Mouse (Mus musculus) stomach, embryonic 15.5 days (tissue): ENCODE data around the gene Gcgr. TPM values are rescaled to one million over a fixed set of nuclear protein-coding genes. Genes with fewer than 3 reads are reported as not detected.
"Not testable (repeated sequence)": the region's sequence is repeated elsewhere in the genome, so short reads cannot be mapped to it uniquely, and the experiment has no call there.

Source experiments
- ATAC-seq: fragments of 200-750 bp; cut with Nextera tagmentation; 2 replicates; pipeline ENCODE4 v1.8.0; 2017; ENCODE audit warnings: low read depth, moderate number of reproducible peaks, moderate TSS enrichment; ENCODE audit not compliant: insufficient read depth, low FRiP score
- H3K27ac ChIP-seq: fragments of 300-500 bp; sonication (generic); 2 replicates; pipeline ENCODE4 v1.5.1; 2015; ENCODE audit warnings: mild to moderate bottlenecking, inconsistent platforms
- H3K27me3 ChIP-seq: fragments of 300-500 bp; sonication (generic); replicated peaks from 2 replicates; pipeline ENCODE4 v1.6.1; 2015; ENCODE audit warnings: inconsistent platforms
- H3K36me3 ChIP-seq: fragments of 300-500 bp; sonication (generic); 2 replicates; pipeline ENCODE4 v1.6.1; 2015; ENCODE audit warnings: inconsistent platforms
- H3K4me1 ChIP-seq: fragments of 300-500 bp; sonication (generic); 2 replicates; pipeline ENCODE4 v1.6.1; 2015; ENCODE audit warnings: inconsistent platforms
- H3K4me2 ChIP-seq: fragments of 300-500 bp; sonication (generic); 2 replicates; pipeline ENCODE4 v1.6.1; 2015; ENCODE audit warnings: mild to moderate bottlenecking, inconsistent platforms
- H3K4me3 ChIP-seq: fragments of 300-500 bp; sonication (generic); replicated peaks from 2 replicates; pipeline ENCODE4 v1.5.1; 2015; ENCODE audit warnings: inconsistent platforms
- H3K9ac ChIP-seq: fragments of 300-500 bp; sonication (generic); 2 replicates; pipeline ENCODE4 v1.6.1; 2015; ENCODE audit warnings: inconsistent platforms
- H3K9me3 ChIP-seq: fragments of 300-500 bp; sonication (generic); 2 replicates; pipeline ENCODE4 v1.6.1; 2016; ENCODE audit warnings: inconsistent platforms
- WGBS: fragments of 180-500 bp; shearing (Covaris S2); methylation state at CpG from one replicate; pipeline ENCODE4 v1.1.7; 2015; 5-methylcytosine and 5-hydroxymethylcytosine counted together
- polyA plus RNA-seq: library from polyadenylated mRNA; unstranded; fragments of >200 nt; fragmentation: Nextera tagmentation; extraction: Ambion mirVana; gene quantifications from 2 replicates; pipeline ENCODE4 v1.2.1, GENCODE M21; 2015

Gcgr gene
- polyA plus RNA-seq, 1 experiment from 2014 or later, result 2.4 TPM

DNA sequence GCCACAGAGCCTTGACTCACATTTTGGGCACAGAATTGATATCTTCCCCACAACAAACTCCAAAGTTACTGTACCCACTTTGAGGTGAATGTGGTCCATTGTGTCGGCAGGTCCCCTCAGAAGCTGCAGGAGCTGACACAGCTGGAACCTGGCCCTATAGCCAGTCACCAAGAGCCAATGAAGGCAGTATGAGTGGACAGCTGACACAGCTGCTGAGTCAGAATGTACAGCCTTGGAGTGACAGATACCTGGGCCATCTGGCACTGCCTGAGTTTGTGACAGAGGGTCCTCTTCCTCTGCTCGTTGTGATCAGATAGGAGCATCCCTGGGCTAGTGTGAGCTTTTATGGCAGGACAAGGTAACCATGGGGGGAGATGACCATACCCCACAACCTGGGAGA is 24.8 kb downstream of the Gcgr start:
- no peak overlapping the region for H3K9ac ChIP-seq
- H3K4me1 ChIP-seq, result 0 out of 2 replicates have a peak, but pooled peaks cover under 1% of the 10 kb centered on the region
- no peak overlapping the region for H3K4me2 ChIP-seq
- peaks cover 14% of the 10 kb centered on the region for H3K36me3 ChIP-seq
- no peaks in the 10 kb centered on the region for H3K27me3 ChIP-seq
- WGBS, result 72% methylated on average over 2 of the region's 2 CpGs
- no peaks in the 10 kb centered on the region for H3K9me3 ChIP-seq
- no peak overlapping the region for H3K27ac ChIP-seq
- ATAC-seq, result no peak
- no peak overlapping the region for H3K4me3 ChIP-seq

DNA sequence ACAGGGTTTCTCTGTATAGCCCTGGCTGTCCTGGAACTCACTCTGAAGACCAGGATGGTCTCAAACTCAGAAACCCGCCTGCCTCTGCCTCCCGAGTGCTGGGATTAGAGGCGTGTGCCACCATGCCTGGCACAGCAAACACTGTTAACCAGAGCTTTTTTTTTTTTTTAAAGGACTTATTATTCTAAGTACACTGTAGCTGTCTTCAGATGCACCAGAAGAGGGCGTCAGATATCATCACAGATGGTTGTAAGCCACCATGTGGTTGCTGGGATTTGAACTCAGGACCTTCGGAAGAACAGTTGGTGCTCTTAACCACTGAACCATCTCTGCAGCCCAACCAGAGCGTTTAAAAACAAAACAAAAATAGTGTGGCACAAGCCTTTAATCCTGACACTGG is 28.3 kb downstream of the Gcgr start:
- not testable (repeated sequence) for H3K27ac ChIP-seq, H3K27me3 ChIP-seq, H3K4me1 ChIP-seq, H3K9me3 ChIP-seq, ATAC-seq, H3K9ac ChIP-seq, H3K4me2 ChIP-seq, H3K4me3 ChIP-seq
- peaks cover 50% of the 10 kb centered on the region for H3K36me3 ChIP-seq
- WGBS, result 87% methylated on average over 6 of the region's 6 CpGs

DNA sequence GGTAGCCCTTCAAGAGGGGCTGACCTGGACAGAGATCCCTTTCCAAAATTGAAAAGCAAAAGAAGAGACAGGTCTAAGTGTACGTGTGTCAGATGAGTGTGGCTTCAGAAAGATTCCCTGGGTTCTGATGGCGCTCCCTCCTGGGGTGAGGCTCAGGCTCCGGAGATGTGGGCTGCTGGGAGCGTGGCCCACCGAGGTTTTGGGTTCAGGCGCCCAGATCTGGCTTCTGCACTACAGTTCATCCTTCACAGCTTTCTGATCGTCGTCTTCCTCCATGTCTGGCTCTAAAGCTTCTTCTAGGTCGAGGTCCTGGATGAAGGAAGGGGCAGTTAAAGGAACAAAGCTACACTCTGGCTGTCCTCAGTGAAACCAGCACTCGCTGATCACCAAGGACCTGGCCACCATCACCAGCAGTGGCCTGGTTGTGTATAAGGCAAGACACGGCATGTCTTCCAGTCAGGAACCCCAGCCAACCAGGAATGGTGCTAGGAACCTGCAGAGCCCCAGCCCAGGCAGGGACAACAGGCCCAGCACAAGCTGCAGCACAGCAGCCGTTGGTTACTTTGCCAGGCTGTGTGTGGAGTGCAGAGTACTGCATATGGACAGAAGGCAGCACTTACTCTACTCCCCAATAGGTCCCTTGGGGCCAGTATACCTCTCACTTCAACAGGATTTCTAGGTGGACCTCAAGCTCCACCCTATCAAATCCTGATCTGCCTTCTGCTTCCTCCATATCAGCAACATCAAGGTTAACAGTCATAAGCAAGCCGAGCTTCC is 30.6 kb downstream of the Gcgr start:
- Histone ChIP-seq H3K27ac (no peak overlapping the region), H3K9ac (no peak overlapping the region), H3K4me1 (no peaks in the 10 kb centered on the region), H3K27me3 (no peaks in the 10 kb centered on the region), H3K4me3 (no peak overlapping the region), H3K4me2 (no peak overlapping the region), H3K9me3 (no peaks in the 10 kb centered on the region), H3K36me3 (peaks cover 66% of the 10 kb centered on the region)
- ATAC-seq, result no peak
- WGBS, result 91% methylated on average over 13 of the region's 13 CpGs

DNA sequence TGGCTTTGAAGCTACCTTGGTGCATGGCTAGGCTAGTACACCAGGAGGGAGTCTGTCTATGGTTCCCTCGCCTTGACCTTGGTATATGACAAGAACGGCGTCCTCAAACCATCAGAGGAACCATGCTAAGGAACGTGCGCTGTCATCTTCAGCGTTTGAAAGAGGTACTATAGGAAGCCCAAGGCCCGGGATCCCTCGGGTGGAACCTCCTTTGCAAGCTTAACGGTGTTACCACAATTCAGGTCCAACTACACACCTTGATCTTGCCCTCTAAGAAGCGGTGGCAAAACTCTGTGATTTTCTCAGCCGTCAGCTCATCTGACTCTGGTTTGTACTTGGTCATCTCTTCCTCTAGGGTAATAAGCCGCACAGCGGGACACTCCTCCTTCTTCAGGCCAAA is 32.5 kb downstream of the Gcgr start:
- H3K4me2 ChIP-seq, result no peak overlapping the region

DNA sequence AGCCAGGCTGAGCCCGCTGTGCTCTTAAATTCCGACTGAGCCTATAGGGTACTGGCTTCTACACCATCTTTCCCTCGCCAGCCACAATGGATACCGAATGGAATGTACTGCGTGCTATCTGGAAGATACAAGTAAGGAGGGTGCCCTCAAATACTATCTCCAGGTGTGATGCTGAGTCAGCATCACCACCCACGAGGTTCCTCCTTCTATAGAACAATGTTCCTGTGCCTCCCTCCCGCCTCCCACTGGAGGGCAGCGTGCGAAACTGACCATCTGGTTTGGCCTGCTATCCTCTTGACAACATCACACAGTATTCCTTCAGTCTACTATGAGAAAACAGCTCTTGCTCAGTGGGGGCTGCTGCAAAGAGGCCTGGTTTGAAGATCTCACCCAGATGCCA is 34.6 kb downstream of the Gcgr start:
- 0 out of 2 replicates have a peak, but pooled peaks cover 12% of the 10 kb centered on the region for H3K4me1 ChIP-seq
- ATAC-seq, result no peak
- H3K9ac ChIP-seq, result no peak overlapping the region
- no peak overlapping the region for H3K4me3 ChIP-seq
- H3K27ac ChIP-seq, result no peak overlapping the region
- no peak overlapping the region for H3K4me2 ChIP-seq
- H3K36me3 ChIP-seq, result peaks cover 84% of the 10 kb centered on the region
- WGBS, result 82% methylated on average over 9 of the region's 9 CpGs
- no peaks in the 10 kb centered on the region for H3K9me3 ChIP-seq
- H3K27me3 ChIP-seq, result no peaks in the 10 kb centered on the region

More for the DNA sequence above, 32.5 kb downstream of the Gcgr start:
- Histone ChIP-seq H3K9me3 (no peaks in the 10 kb centered on the region), H3K27me3 (no peaks in the 10 kb centered on the region), H3K27ac (no peak overlapping the region), H3K36me3 (peaks cover 83% of the 10 kb centered on the region), H3K4me3 (no peak overlapping the region), H3K4me1 (0 out of 2 replicates have a peak, but pooled peaks cover 3% of the 10 kb centered on the region), H3K9ac (no peak overlapping the region)
- no peak for ATAC-seq
- WGBS, result 93% methylated on average over 13 of the region's 13 CpGs

DNA sequence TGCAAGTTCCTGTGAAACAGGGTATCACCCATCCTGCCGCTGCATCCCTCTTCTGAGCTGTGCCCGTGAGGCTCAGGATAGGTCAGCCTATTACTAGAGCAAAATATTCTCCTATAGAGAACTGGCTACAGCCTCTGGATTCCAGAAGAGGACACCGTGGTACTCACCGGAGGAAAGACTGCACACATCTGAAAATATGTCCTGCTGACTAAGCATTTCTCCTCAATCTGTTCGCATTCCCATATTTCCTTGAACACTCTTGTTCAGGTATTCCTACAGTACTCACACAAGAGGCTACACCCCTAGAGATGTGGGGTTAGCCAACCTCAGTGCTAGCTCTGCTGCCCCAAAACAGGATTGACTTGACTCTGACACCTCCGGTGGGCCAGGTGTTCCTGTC is 37.8 kb downstream of the Gcgr start:
- H3K4me2 ChIP-seq, result no peak overlapping the region
- H3K9me3 ChIP-seq, result no peaks in the 10 kb centered on the region
- peaks cover 65% of the 10 kb centered on the region for H3K36me3 ChIP-seq
- no peak overlapping the region for H3K9ac ChIP-seq
- H3K27me3 ChIP-seq, result no peaks in the 10 kb centered on the region
- peaks cover 25% of the 10 kb centered on the region for H3K4me1 ChIP-seq
- ATAC-seq, result no peak
- no peak overlapping the region for H3K4me3 ChIP-seq
- H3K27ac ChIP-seq, result no peak overlapping the region
- WGBS, result 89% methylated on average over 6 of the region's 6 CpGs

DNA sequence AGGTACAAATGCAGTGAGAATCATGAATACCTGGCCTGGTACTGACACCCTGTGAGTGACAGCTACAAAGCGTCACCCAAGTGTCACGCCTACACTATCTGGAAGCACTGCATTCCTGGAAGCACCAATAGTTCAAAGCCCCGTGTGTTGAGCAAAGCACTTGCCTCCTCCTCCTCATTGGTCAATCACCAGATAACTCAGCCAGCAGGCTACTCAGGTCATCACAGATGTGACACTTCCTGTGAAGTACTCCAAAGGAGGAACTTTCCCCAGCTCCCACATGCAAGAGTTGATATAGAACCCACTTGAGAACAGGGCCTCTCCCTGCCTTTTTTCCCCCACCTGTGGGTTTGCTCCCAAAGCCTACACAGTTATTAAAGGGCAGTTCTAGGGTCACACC is 40.6 kb downstream of the Gcgr start:
- ATAC-seq, result no peak
- Histone ChIP-seq H3K27ac (no peak overlapping the region), H3K4me3 (peak overlapping the region; percentile 76), H3K36me3 (peaks cover 43% of the 10 kb centered on the region), H3K4me2 (peak overlapping the region; percentile 77), H3K9ac (peak overlapping the region; percentile 76; the same call in 1 of the 2 replicates), H3K9me3 (no peaks in the 10 kb centered on the region), H3K4me1 (peaks cover 32% of the 10 kb centered on the region), H3K27me3 (no peaks in the 10 kb centered on the region)
- 56% methylated on average over 3 of the region's 3 CpGs for WGBS

DNA sequence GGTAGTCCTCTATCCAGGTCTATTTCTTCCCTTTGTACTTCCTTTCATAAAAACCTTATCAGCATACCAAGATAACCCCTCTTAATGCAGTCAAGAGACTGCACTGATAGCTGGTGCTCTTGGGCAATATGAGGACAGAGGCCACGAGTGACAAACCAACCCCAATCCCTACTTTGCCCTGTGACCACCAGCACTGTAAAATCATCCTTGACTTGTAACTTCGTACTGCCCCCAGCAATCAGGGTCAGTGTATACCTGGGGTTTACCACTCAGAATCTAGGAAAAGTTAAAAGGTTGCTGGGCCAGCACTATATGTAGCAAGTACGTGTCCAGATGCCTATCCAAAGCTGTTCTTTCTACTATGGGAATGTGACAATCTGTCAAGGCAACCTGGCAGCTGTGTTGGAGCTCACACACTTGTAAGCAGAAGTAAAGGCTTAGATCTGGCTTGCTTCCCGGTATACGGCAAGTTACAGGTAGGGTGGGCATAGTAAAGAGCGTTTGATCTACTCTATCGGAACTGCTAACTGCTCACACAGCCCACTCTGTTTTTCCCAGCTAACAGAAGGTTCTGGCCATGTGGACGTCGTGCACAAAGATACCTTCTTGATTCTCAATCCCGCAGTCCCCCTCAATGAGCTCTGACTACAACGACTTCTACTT is 41.4 kb downstream of the Gcgr start:
- Histone ChIP-seq H3K27me3 (no peaks in the 10 kb centered on the region), H3K4me2 (peak overlapping the region; percentile 77), H3K9me3 (no peaks in the 10 kb centered on the region), H3K4me3 (peak overlapping the region; percentile 76), H3K9ac (peak overlapping the region; percentile 76), H3K4me1 (peaks cover 32% of the 10 kb centered on the region), H3K36me3 (peaks cover 37% of the 10 kb centered on the region), H3K27ac (peak overlapping the region; percentile 85)
- ATAC-seq, result no peak
- WGBS, result 6% methylated on average over 11 of the region's 11 CpGs

DNA sequence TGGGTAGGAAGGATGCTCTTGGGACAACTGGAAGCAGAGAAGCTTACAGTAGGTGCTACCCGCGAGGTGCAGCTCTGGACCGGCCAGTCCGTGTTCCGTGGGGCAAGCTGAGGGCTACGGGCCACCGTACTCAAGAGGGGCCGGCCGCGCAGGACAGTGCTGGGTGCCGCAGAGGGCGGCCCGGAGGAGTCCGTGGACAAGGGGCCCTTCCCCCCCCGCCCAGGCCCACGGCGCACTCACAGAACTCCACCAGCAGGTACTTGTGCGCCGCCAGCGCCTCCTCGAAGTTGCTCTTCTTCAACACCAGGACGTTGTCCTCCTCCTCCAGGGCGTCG is 41.9 kb downstream of the Gcgr start:
- Histone ChIP-seq H3K9me3 (no peaks in the 10 kb centered on the region), H3K4me1 (peaks cover 32% of the 10 kb centered on the region), H3K4me3 (peak overlapping the region; percentile 76), H3K36me3 (peaks cover 34% of the 10 kb centered on the region), H3K9ac (peak overlapping the region; percentile 76), H3K4me2 (peak overlapping the region; percentile 77), H3K27ac (peak overlapping the region; percentile 85), H3K27me3 (no peaks in the 10 kb centered on the region)
- peak; percentile 5 for ATAC-seq
- WGBS, result 0% methylated on average over 19 of the region's 24 CpGs

DNA sequence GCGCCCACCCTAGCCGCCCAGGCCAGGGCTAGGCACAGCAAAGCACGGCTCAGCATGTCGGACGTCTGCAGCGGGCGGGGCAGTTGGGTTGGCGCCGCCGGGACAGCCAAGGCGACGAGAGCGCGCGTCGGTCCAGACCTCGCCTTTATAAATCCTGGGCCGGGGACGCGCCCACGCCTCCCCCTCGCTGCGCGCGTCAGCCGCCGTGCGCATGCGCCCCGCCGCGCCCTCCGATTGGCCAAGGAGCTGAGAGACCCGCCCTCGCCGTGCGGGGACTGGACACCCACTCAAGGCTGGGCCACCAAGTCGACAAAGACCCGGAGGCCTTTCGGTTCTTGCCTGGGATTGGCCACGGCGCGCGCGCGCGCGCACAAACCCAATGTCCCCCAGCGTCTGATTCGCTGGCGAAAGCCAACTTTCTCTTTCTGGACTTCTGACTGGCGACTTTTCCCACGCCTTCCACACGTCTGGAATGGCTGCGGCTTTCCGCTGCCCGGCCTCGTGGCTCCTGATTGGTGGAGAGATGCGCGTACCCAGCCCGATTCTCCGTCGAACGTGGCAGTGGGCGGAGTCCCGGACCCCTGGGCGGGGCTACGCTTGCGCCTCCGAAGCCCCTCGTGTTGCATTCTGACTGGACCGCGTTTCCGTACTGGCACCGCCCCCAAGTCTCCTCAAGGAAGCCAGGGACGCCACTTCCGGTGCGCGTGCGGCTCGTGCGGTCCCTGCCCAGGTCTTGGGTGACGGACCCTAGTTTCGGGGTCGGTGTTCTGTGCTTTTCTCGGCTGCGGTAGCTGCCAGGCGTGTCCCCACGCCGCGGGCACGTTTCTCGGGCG is 42.5 kb downstream of the Gcgr start, which contains the start of gene P4hb:
P4hb (minus strand) TSS at position 502 of the 833 bp plus-strand sequence.
- Histone ChIP-seq H3K4me3 (peak within 1 kb of the TSS; percentile 76), H3K9me3 (no peaks in the 10 kb centered on the region), H3K36me3 (peaks cover 34% of the 10 kb centered on the region), H3K9ac (peak within 1 kb of the TSS; percentile 85), H3K27me3 (no peaks in the 10 kb centered on the region), H3K4me2 (peak within 1 kb of the TSS; percentile 77), H3K27ac (peak within 1 kb of the TSS; percentile 96), H3K4me1 (peaks cover 29% of the 10 kb centered on the region)
- under 1% methylated on average over 94 of the region's 94 CpGs for WGBS
- peak; percentile 96 for ATAC-seq

DNA sequence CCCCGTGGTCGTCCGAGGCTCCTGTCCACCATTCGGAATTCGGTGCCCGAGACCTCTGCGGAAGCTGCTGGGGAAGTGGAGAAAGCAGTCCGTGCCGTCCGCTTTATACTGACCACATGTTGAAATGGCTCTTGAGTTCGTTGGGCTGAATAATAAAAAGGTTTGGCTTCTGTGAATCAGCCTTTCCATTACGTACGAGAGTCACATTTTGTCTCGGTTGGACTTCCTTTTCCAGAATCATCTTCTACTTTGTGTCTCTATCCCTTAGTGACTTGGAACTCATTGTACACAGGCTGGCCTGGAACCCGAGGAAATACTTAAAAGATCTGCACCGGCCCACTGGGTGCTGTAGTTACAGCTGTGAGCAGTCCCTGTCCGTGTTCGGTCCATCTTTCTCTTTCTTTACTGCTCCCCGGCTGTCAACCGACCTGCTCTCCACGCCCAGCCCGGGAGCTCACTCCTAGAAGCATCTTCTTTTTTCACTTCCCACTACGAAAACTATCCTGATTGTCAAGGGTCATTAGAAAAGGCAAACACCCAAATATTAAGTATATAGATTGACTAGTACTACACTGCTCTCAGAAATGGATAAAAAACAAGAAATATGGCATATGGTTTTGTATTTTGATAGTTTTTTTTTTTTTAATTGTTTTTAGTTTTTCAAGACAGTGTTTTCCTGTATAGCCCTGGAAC is 43.2 kb downstream of the Gcgr start:
- H3K9ac ChIP-seq, result peak overlapping the region; percentile 85
- peak overlapping the region; percentile 72 for H3K4me2 ChIP-seq
- no peaks in the 10 kb centered on the region for H3K9me3 ChIP-seq
- peak overlapping the region; percentile 76 for H3K4me3 ChIP-seq
- peaks cover 30% of the 10 kb centered on the region for H3K4me1 ChIP-seq
- ATAC-seq, result no peak
- WGBS, result under 1% methylated on average over 23 of the region's 23 CpGs
- peak overlapping the region; percentile 96 for H3K27ac ChIP-seq
- H3K27me3 ChIP-seq, result no peaks in the 10 kb centered on the region
- H3K36me3 ChIP-seq, result peaks cover 34% of the 10 kb centered on the region
